Mouse (Mus musculus): ENCODE data around the gene Clcnkb.

Gene Clcnkb

DNA sequence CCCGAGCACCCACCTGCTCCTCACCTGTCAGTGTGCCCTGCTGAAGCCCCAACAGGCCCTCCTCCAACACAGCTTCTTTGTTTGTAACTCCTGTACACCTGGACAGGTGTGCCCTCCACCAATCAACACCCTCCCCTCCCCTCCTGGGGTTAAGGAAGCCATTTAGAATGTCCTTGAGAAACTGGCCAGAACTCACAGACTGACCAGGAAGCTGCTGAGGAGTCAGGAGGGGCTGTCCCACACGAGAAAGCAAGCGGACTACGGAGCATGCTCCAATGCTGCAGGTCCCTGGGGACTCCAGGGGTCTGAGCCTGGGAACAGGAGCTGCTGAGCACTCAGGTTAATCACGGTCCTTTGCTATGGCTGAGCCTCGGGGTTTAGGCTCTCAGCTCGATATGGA is at the start of gene Clcnkb:
Gene Clcnkb, minus strand, starts transcription at position 91 of the 400 bp plus-strand sequence.
- in situ Hi-C loops (cut with MboI; ENCODE audit: unreplicated experiment in 2 of 2), result loop anchor here (25.0 kb wide), 2 partner anchors 421 to 546 kb away; partner anchors contain the start of genes Cela2a (in 1 of the 2) and Ctrc (in 1 of the 2)

DNA sequence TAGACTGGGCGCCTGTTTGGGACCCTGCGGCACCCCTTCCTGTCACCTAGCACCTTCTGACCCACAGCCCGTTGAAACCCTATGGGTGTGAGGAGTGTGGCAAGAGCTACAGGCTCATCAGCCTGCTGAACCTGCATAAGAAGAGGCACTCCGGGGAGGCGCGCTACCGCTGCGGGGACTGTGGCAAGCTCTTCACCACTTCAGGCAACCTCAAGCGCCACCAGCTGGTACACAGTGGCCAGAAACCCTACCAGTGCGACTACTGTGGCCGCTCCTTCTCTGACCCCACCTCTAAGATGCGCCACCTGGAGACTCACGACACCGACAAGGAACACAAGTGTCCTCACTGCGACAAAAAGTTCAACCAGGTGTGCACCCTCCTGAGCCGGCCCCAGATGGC is 48.9 kb upstream of the Clcnkb start:
- in situ Hi-C loops (cut with MboI; ENCODE audit: unreplicated experiment in 2 of 2), result no loop called here

DNA sequence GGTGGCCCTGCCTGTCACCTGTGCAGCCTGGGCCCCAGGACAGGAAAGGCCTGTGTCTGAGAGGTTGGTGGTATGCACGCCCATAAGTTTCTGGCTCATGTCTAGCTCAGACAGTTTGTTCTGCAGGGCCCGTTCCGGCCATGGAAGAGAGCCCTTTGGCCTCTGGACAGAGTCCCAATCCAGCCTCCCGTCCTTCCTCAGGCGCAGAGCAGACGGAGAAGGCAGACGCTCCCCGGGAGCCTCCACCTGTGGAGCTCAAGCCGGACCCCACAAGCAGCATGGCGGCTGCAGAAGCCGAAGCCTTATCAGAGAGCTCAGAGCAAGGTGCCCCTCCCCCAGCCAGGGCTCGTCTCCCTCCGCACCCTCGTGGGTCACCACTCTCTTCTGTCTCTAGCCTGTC is 47.7 kb upstream of the Clcnkb start:
- in situ Hi-C loops (cut with MboI; ENCODE audit: unreplicated experiment in 2 of 2), result no loop called here

DNA sequence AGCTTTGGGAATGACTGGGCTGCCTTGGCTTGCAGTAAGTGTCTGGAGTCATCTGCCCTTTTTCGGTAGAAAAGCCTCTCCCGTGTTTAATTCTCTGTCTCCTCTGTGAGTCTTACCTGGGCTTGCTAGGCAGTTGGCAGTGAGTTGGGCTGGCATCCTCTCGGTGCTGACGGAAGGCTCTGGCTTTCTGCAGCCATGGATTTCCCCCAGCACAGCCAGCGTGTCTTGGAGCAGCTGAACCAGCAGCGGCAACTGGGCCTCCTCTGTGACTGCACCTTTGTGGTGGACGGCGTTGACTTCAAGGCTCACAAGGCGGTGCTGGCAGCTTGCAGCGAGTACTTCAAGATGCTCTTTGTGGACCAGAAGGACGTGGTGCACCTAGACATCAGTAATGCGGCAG is 45.8 kb upstream of the Clcnkb start:
- in situ Hi-C loops (cut with MboI; ENCODE audit: unreplicated experiment in 2 of 2), result no loop called here

DNA sequence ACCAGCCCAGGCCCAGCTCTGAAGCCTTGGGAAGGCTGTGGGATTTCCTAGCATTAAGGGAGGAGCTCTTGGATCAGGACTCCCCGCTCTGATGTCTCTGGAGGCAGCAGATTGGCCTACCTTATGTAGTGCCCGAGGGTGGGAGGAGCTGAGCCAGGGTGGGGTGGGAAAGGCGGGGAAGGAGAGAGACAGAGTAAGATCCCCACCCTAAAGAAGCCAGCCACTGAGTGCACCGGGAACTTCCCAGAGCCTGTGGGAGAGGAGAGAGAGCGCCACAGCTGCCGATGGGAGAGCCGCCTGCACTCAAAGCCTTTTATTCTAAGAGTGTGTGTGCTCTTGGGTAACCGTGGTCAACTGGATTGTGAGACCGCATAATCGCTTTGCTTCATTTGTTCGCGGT is 45.3 kb upstream of the Clcnkb start:
- in situ Hi-C loops (cut with MboI; ENCODE audit: unreplicated experiment in 2 of 2), result no loop called here

DNA sequence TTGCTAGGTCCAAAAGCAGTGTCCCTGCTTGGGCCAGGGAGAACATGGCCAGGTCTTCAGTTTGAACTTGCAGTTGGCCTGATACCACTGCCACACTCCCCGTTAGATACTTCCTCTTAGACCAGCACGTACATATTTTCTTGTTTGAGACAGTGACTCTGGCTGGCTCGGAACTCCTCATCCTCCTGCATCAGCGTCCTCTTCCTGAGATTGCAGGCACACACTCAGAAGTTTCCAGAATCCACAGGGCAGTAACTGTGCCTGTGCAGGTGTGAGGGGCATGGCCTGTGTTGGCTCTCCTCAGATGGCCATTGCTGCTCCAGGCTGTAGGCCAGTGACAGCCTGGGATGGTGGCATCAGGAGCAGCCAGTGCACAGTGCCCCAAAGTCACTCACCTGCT is 44.7 kb upstream of the Clcnkb start:
- in situ Hi-C loops (cut with MboI; ENCODE audit: unreplicated experiment in 2 of 2), result no loop called here

DNA sequence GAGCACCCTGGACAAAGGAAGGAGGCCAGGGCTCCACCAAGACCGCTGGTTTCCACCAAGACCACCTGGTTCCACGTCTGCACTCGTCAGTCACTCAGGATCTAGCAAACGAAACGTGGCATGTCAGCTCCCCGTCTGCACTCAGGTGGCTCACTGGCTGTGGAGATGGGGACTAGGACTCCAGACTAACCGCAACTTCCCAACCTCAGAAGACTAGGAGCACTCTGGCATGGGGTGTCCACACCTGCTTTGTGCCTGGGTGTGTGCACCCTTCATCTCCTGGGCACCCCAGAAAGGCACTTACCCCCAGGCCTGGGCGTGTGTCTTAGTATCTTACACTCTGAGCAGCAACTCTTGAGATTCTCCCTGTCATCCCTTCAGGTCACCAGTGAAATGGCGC is 44.0 kb upstream of the Clcnkb start:
- in situ Hi-C loops (cut with MboI; ENCODE audit: unreplicated experiment in 2 of 2), result no loop called here

DNA sequence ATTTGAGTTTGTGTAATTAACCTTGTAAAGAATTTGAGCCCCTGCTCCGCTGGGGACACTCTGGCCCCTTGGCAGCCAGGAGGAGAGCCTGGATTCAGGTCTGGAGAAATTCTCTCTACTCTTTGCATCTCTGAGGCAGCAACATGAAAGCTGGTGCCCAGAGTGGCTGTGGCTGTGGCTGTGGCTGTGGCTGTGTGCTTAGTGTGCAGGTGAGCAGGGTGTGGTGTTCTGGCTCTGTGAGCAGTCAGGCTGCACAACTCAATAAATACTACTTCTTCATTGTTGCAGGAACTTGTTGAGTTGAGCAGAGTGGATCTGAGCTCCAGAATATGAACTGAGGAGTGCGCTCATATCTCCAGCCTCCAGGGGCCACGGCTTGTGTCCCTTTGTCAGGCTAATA is 43.1 kb upstream of the Clcnkb start:
- in situ Hi-C loops (cut with MboI; ENCODE audit: unreplicated experiment in 2 of 2), result no loop called here

DNA sequence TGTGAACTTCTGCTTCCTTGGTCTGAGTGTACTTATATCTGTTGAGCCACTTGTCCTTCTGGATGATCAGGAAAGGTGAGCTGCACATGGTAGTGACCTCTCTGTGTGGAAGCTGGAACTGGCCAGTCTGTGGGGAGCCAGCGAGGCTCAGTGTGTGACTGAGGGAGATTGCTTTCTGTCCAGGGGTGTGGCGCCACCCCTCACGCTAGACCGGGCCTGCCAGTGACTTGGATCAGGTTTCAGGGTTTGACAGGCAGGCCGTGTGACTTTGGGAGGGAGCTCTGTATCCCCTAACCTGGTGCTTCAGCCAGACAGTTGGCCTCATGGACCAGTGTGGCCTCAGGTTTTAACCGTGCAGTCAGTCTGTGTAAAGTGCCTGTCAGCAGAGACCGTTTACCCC is 42.4 kb upstream of the Clcnkb start:
- in situ Hi-C loops (cut with MboI; ENCODE audit: unreplicated experiment in 2 of 2), result no loop called here

DNA sequence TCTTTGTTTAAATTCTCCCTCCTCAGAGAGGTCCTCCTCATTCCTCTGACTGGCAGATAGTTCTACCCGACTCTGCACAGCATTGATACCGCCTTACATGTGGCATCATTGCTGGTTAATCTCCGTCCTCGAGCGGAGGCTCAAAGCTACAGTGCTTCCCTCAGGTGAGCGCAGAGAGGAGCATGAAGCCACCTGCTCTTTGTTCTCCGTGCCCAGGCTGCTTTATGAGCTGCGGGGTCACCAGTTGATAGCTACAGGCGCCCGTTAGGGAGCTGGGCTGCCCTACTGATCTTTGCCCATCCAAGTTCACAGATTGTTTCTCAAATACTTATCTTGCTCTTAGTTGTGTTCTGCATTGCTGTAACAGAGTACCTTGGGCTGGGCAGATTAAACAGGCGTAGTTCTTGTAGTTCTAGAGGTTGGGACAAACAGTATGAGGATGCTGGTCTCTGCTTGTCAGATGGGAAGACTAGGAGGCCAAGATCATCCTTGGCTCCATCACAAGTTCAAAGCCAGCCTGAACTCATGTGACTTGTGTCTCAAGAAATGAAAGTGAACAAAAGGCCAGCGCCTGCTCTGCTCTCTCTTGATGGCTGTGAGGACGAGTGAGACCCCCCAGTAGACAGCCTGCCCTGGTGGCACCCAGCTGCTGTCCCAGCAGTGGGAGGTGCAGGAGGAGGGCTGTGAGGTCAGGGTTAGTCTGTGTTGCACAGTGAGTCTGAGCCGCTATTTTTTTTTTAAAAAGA is 40.6 kb upstream of the Clcnkb start:
- in situ Hi-C loops (cut with MboI; ENCODE audit: unreplicated experiment in 2 of 2), result no loop called here

DNA sequence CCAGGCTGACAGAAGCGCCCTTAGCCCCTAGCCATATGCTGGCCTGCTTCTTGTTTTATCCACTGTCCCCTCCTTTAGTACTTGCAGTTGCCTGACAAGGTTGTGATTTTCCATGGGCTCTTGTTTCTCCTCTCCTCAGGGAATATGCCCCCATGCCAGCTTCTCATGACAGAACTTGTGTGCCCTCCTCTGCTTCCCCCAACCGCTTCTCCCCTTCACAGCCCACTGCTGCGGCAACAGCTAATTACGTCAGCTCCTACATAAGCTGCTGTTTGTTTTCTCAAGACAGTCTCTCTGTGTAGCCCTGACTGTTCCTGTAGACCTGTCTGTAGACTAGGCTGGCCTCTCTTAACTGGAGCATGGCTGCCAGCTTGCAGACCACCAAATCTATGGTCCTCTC is 39.7 kb upstream of the Clcnkb start:
- in situ Hi-C loops (cut with MboI; ENCODE audit: unreplicated experiment in 2 of 2), result no loop called here

DNA sequence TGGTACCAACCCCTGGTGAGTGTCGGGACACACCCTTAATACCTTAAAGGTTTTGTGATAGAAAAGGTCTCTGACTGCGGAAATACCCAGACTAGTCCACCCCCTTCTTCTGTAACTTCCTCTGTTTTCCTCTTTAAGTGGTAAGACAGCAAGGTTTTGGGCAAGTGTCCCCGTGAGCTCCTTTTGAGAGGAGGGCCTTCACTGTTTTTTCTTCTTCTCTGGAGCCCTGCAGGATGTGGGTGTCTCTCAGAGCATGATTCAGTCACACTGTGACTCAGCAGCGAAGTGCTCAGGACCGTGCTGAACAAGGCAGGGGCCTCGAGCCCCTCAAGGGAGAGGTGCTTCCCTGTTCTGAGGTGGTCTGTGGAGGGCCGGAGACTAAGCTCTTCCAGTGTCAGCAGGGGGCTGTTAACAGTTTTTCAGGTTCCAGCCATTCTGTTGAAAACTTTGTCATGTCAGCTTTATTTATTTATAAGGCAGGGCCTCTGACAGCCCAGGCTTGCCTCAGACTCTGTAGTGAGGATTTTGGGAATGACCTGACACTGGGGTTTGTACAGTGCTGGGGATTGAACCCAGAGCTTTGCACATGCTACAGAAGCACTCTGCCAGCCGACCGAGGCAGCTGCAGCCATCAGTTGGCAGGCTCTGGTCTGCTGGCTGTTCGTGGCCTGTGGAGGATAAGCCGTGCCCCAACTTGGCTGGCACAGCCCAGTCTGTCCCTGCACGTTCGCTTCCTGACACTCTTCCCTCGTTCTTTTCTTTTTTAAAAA is 39.0 kb upstream of the Clcnkb start:
- in situ Hi-C loops (cut with MboI; ENCODE audit: unreplicated experiment in 2 of 2), result no loop called here

DNA sequence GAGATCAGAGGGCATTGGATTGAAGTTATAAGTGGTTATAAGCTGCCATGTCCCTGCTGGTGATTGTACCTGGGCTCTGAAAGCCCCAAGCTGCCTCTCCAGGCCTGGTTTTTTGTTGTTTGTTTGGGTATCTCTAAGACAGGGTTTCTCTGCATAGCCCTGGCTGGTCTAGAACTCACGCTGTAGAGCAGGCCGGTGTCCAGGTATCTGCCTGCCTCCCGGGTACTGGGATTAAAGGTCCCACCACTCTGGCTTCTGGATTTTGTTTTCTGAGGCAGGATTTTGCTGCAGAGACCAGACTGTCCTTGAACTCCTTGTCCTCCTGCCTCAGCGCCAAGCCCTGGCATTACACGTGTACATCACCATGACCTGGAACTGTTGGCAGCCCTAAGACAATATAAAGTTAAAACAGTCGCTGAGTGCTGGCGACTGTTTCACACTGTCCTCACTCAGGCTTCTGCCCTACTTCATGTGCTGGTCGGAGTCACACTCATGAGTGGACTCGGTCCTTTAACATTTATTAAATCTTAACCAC is 36.2 kb upstream of the Clcnkb start:
- in situ Hi-C loops (cut with MboI; ENCODE audit: unreplicated experiment in 2 of 2), result no loop called here

DNA sequence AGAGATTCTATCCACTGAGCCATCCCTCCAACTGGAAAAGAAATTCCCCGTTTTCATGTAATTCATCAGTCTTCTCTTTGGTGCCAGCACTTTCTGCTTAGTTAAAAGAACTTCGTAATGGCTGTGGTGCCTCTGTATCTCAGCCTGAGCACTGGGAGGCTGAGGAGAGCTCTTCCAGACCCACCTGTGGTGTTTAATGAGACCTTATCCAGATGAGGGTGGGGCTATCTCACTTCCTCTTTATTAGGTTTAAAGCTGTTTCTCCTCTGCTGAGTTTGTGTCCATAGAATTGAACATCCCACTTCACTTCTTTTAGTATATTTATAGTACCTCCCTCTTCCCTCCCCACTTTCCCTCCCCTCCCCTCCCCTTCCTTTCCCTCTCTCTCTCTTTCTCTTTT is 35.4 kb upstream of the Clcnkb start:
- in situ Hi-C loops (cut with MboI; ENCODE audit: unreplicated experiment in 2 of 2), result no loop called here

DNA sequence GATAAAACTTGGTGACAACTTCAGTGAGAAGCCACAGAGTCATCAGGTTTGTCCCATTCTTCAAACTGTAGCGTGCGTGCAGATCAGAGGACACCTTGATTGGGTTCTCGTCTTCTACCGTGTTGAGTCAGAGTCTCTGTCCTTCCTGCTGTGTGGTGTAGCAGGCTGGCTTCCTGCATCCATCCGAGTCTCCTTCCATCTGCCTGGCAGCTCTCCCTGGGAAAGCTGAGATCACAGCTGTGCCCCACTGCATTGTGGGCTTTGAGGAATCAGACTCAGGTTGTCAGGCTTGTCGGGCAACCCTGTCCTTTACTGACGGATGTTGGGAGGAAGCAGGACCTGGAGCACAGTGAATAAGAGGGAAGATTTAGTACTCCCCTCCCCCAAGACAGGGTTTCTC is 30.4 kb upstream of the Clcnkb start:
- in situ Hi-C loops (cut with MboI; ENCODE audit: unreplicated experiment in 2 of 2), result loop anchor here (25.0 kb wide), 3 partner anchors 341 to 1966 kb away; partner anchors contain the start of genes Casp9 (in 1 of the 2), Dnajc16 (in 1 of the 2) and Pramef8 (in 1 of the 2)

DNA sequence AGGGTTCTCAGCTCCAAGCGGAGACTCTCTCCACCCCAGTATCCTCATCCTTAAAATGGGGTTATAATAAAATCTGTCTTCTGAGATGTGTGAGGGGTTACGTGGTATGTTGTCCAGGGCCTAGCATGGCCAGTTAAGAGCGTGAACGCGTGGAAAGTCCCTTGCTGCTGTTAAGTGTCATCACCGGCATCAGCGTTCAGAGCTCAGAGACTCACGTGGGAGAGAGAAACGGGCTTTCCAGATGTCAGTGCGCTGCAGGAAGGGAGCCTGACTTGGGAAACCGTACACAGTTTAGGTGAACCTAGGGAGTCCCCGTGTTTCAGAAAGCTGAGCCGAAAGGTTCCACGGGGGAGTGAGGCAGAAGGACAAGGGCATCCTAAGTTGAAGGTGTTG is 29.5 kb upstream of the Clcnkb start:
- in situ Hi-C loops (cut with MboI; ENCODE audit: unreplicated experiment in 2 of 2), result loop anchor here (25.0 kb wide), 3 partner anchors 342 to 1967 kb away; partner anchors contain the start of genes Casp9 (in 1 of the 2), Dnajc16 (in 1 of the 2) and Pramef8 (in 1 of the 2)

DNA sequence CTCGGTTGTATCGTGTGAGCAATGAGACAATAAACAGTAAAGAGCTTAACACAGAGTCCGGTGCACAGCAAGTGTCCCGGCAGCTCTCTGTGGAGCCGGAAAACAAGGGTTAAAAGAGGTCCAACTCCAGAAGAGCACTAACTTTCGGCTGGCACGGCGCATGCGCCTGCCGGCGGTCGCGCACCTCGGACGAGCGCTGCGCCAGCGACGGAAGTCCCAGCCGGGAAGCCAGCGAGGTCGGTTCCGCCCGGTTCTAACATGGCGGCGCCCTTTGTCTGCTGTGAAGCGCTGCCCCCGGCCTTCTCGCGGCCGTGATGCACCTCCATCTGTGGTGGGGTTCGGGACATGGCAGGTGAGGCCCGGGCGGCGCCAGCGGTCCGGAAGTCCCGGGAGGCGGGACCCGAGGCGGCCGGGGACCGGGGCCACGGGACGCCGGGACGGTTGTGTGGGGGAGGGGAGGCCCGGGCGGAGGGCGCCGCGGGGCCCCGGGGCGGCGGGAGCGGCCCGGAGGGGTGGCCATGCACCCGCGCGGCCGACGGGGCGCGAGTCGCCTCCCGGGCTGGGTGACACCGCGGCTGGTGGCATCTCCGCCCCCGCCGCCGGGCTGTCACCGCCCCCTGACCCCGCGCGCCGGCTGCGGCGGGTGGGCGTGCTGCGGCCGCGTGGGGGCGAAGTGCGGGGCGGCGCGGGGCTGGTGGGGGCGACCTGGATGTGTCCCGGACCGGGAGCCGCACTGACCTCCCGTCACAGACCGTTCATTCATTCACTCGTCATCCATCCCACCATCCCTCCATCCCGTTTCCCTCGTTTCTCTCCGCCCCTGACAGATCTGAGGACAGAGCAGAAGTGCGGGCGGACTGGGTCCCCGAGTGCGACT is 28.9 kb upstream of the Clcnkb start, which contains the start of gene Zbtb17:
Gene Zbtb17, plus strand, starts transcription at position 204 of the 877 bp plus-strand sequence.
- in situ Hi-C loops (cut with MboI; ENCODE audit: unreplicated experiment in 2 of 2), result loop anchor here (25.0 kb wide), 3 partner anchors 343 to 1968 kb away; partner anchors contain the start of genes Casp9 (in 1 of the 2), Dnajc16 (in 1 of the 2) and Pramef8 (in 1 of the 2)

DNA sequence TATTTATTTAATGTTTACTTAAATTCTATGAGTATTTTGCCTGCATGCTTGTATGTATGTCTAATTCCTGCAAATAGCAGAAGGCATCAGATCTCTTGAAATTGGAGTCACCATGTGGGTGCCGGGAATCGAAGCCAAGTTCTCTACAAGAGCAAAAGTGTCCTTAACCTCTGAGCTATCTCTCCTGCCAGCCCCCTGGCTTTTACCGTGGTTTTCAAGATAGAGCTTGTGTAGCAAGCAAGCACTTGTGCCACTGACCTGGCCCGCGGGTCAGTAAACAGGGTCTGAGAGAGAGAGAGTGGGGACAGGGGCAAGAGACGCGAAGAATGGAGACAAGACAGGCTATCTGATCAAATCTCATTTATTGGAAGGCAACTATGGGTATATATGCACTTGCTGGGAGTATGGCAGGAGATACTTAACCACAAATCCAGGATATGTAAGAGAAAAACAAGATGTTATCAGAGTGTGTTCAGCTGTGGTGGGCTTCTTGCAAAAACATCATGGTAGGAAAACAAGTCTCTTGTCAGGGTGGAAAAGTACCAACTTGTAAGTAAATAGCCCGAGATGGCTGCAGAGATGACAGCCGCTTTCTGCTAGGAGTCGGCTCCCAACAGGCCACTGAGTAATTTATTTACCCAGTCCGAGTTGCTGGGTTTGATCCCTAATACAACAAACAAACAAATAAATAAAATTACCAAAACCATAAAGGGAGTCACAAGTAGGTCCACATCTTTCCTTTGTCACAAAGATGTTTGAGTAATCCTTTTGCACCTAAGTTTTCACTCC is 28.0 kb upstream of the Clcnkb start:
- in situ Hi-C loops (cut with MboI; ENCODE audit: unreplicated experiment in 2 of 2), result loop anchor here (25.0 kb wide), 3 partner anchors 343 to 1968 kb away; partner anchors contain the start of genes Casp9 (in 1 of the 2), Dnajc16 (in 1 of the 2) and Pramef8 (in 1 of the 2)

DNA sequence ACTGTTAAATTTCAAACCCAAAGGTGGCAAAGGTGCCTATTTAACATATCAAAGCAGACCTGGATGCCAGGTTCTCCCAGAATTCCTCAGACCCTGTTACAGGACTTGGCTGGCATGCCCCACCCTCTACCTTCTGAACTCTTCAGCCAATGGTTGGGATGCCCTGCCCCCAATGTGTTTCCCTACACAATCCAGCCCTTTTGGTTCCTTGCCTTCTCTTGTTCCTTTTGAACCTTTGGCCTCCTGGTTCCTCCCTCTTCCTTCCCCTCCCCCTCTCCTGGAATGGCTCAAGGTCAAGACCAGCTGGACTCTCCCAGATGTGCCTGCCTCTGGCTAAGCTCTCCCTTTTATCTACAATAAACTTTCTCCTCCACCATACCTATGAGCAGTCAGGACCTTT is 25.1 kb upstream of the Clcnkb start:
- in situ Hi-C loops (cut with MboI; ENCODE audit: unreplicated experiment in 2 of 2), result loop anchor here (25.0 kb wide), 3 partner anchors 346 to 1971 kb away; partner anchors contain the start of genes Casp9 (in 1 of the 2), Dnajc16 (in 1 of the 2) and Pramef8 (in 1 of the 2)

Data from v-Abl transformed pro-B cells (cell line).